Mouse (Mus musculus) neural tube, embryonic 15.5 days (tissue): ENCODE measurements around the gene Actr5. TPM values are rescaled to one million over a fixed set of nuclear protein-coding genes. Genes with fewer than 3 reads are reported as not detected.

Experiments
- ATAC-seq: fragments of 200-750 bp; cut with Nextera tagmentation; 2 replicates; pipeline ENCODE4 v1.8.0; 2017; ENCODE audit warnings: mild to moderate bottlenecking, moderate TSS enrichment, moderate library complexity; ENCODE audit not compliant: low FRiP score
- H3K27ac ChIP-seq: fragments of 300-500 bp; sonication (generic); replicated peaks from 2 replicates; pipeline ENCODE4 v1.5.1; 2015; ENCODE audit warnings: mild to moderate bottlenecking, inconsistent platforms
- H3K27me3 ChIP-seq: fragments of 300-500 bp; sonication (generic); replicated peaks from 2 replicates; pipeline ENCODE4 v1.6.1; 2015; ENCODE audit warnings: inconsistent platforms
- H3K36me3 ChIP-seq: fragments of 300-500 bp; sonication (generic); 2 replicates; pipeline ENCODE4 v1.6.1; 2015; ENCODE audit warnings: inconsistent platforms
- H3K4me1 ChIP-seq: fragments of 300-500 bp; sonication (generic); 2 replicates; pipeline ENCODE4 v1.6.1; 2015; ENCODE audit warnings: inconsistent platforms
- H3K4me2 ChIP-seq: fragments of 300-500 bp; sonication (generic); 2 replicates; pipeline ENCODE4 v1.6.1; 2015; ENCODE audit warnings: inconsistent platforms, mild to moderate bottlenecking, moderate library complexity
- H3K4me3 ChIP-seq: fragments of 300-500 bp; sonication (generic); replicated peaks from 2 replicates; pipeline ENCODE4 v1.5.1; 2015; ENCODE audit warnings: mild to moderate bottlenecking, inconsistent platforms
- H3K9ac ChIP-seq: fragments of 300-500 bp; sonication (generic); replicated peaks from 2 replicates; pipeline ENCODE4 v1.6.1; 2015; ENCODE audit warnings: mild to moderate bottlenecking, inconsistent platforms
- H3K9me3 ChIP-seq: fragments of 300-500 bp; sonication (generic); replicated peaks from 2 replicates; pipeline ENCODE4 v1.6.1; 2016; ENCODE audit warnings: inconsistent platforms
- WGBS: fragments of 180-500 bp; shearing (Covaris S2); methylation state at CpG from one replicate; pipeline ENCODE4 v1.1.7; 2015; ENCODE audit warnings: mixed read lengths; 5-methylcytosine and 5-hydroxymethylcytosine counted together
- microRNA counts: library from miRNA; unstranded; fragments of <30 nt; microRNA quantifications from one replicate; lab custom pipeline; 2016
- microRNA-seq: library from miRNA; unstranded; fragments of <30 nt; microRNA quantifications from one replicate; pipeline ENCODE4, GENCODE M21; 2017
- polyA plus RNA-seq: library from polyadenylated mRNA; unstranded; fragments of >200 nt; fragmentation: Nextera tagmentation; extraction: Ambion mirVana; gene quantifications from 2 replicates; pipeline ENCODE4 v1.2.1, GENCODE M21; 2015

Actr5 gene
- polyA plus RNA-seq, 1 experiment from 2014 or later: 11.4 TPM

- 57% methylated on average over 6 of the region's 6 CpGs for WGBS
- ATAC-seq: no peak
- H3K4me1 ChIP-seq: peaks cover 26% of the 10 kb centered on the region
- H3K9ac ChIP-seq: no peak overlapping the region
- no peak overlapping the region for H3K4me2 ChIP-seq
- no peaks in the 10 kb centered on the region for H3K36me3 ChIP-seq
- H3K9me3 ChIP-seq: no peaks in the 10 kb centered on the region
- H3K27me3 ChIP-seq: no peaks in the 10 kb centered on the region
- H3K27ac ChIP-seq: no peak overlapping the region
- H3K4me3 ChIP-seq: no peak overlapping the region
These were observed 57.0 kb downstream of the Actr5 start for GRCm38 (mm10) chr2:158681714-158682113.

GRCm38 (mm10) chr2:158682344-158683037 lies 57.8 kb downstream of the Actr5 start:
- 64% methylated on average over 11 of the region's 11 CpGs for WGBS
- no peaks in the 10 kb centered on the region for H3K27me3 ChIP-seq
- ATAC-seq: no peak
- H3K27ac ChIP-seq: no peak overlapping the region
- H3K9ac ChIP-seq: no peak overlapping the region
- H3K4me3 ChIP-seq: no peak overlapping the region
- H3K4me1 ChIP-seq: peaks cover 26% of the 10 kb centered on the region
- H3K36me3 ChIP-seq: no peaks in the 10 kb centered on the region
- H3K9me3 ChIP-seq: no peaks in the 10 kb centered on the region
- H3K4me2 ChIP-seq: no peak overlapping the region

- Histone ChIP-seq H3K9ac (no peak overlapping the region), H3K4me3 (no peak overlapping the region), H3K4me1 (peaks cover 31% of the 10 kb centered on the region), H3K4me2 (no peak overlapping the region), H3K36me3 (no peaks in the 10 kb centered on the region), H3K27ac (0 out of 2 replicates have a peak overlapping the region, but pooled peaks have one; percentile 2), H3K9me3 (no peaks in the 10 kb centered on the region), H3K27me3 (no peaks in the 10 kb centered on the region)
- WGBS: 15% methylated on average over 4 of the region's 4 CpGs
- ATAC-seq: no peak
These were observed 58.3 kb downstream of the Actr5 start for GRCm38 (mm10) chr2:158683038-158683413.

GRCm38 (mm10) chr2:158684247-158684843 lies 59.7 kb downstream of the Actr5 start:
- Histone ChIP-seq H3K27me3 (no peaks in the 10 kb centered on the region), H3K36me3 (no peaks in the 10 kb centered on the region), H3K27ac (no peak overlapping the region), H3K4me1 (peaks cover 31% of the 10 kb centered on the region), H3K4me2 (no peak overlapping the region), H3K4me3 (no peak overlapping the region), H3K9ac (no peak overlapping the region), H3K9me3 (no peaks in the 10 kb centered on the region)
- ATAC-seq: no peak
- 47% methylated on average over 9 of the region's 9 CpGs for WGBS

- no peak overlapping the region for H3K9ac ChIP-seq
- H3K9me3 ChIP-seq: no peaks in the 10 kb centered on the region
- no peaks in the 10 kb centered on the region for H3K36me3 ChIP-seq
- no peak for ATAC-seq
- no peak overlapping the region for H3K4me2 ChIP-seq
- no peak overlapping the region for H3K4me3 ChIP-seq
- H3K27me3 ChIP-seq: no peaks in the 10 kb centered on the region
- H3K27ac ChIP-seq: no peak overlapping the region
- peaks cover 36% of the 10 kb centered on the region for H3K4me1 ChIP-seq
- WGBS: 84% methylated on average over 3 of the region's 3 CpGs
These were observed 60.2 kb downstream of the Actr5 start for GRCm38 (mm10) chr2:158684910-158685309.

GRCm38 (mm10) chr2:158686394-158686793 lies 61.7 kb downstream of the Actr5 start:
- H3K4me1 ChIP-seq: peaks cover 40% of the 10 kb centered on the region
- 57% methylated on average over 2 of the region's 2 CpGs for WGBS

GRCm38 (mm10) chr2:158687804-158688241 lies 63.1 kb downstream of the Actr5 start:
- Histone ChIP-seq H3K4me2 (peak overlapping the region; percentile 23; the same call in 1 of the 2 replicates), H3K4me3 (no peak overlapping the region), H3K9ac (no peak overlapping the region), H3K9me3 (no peaks in the 10 kb centered on the region), H3K27me3 (no peaks in the 10 kb centered on the region), H3K36me3 (no peaks in the 10 kb centered on the region), H3K27ac (0 out of 2 replicates have a peak overlapping the region, but pooled peaks have one; percentile 11), H3K4me1 (peaks cover 31% of the 10 kb centered on the region)
- WGBS: 59% methylated on average over 25 of the region's 25 CpGs
- no peak for ATAC-seq

More at GRCm38 (mm10) chr2:158686394-158686793, 61.7 kb downstream of the Actr5 start:
- H3K27ac ChIP-seq: no peak overlapping the region
- H3K4me3 ChIP-seq: no peak overlapping the region
- no peak overlapping the region for H3K4me2 ChIP-seq
- no peaks in the 10 kb centered on the region for H3K9me3 ChIP-seq
- H3K36me3 ChIP-seq: no peaks in the 10 kb centered on the region
- no peaks in the 10 kb centered on the region for H3K27me3 ChIP-seq
- no peak overlapping the region for H3K9ac ChIP-seq
- ATAC-seq: no peak

MicroRNA genes within 50 kb of the gene (microRNA counts, 519-probe panel; counts per million panel counts)
- not detected for microRNA mmu-miR-3474 (lab: Ali Mortazavi, UCI)

Small RNAs within 50 kb of the gene (microRNA-seq; reads per million reads assigned to microRNA genes)
- 1.0 reads per million for gene Mir3474

Other genes with a start within 250 kb of the Actr5 start
- 898 and 1,236 TPM in 2 replicates for gene Snhg11, start 249.2 kb upstream of the Actr5 start, polyA plus RNA-seq
- gene Ralgapb, start 215.0 kb upstream of the Actr5 start, polyA plus RNA-seq: 20.9 and 24.5 TPM in 2 replicates
- gene Adig, start 122.3 kb upstream of the Actr5 start, polyA plus RNA-seq: not detected in 2 replicates
- 0.75 and 1.2 TPM in 2 replicates for gene Arhgap40, start 112.1 kb upstream of the Actr5 start, polyA plus RNA-seq
- gene Slc32a1, start 14.1 kb upstream of the Actr5 start, polyA plus RNA-seq: 9.7 and 11.1 TPM in 2 replicates
- gene Ppp1r16b, start 40.5 kb downstream of the Actr5 start, polyA plus RNA-seq: 25.3 and 26.6 TPM in 2 replicates
- gene Fam83d, start 143.2 kb downstream of the Actr5 start, polyA plus RNA-seq: 5.9 and 13.0 TPM in 2 replicates
- gene Dhx35, start 169.9 kb downstream of the Actr5 start, polyA plus RNA-seq: 10.9 and 13.3 TPM in 2 replicates